ENCODE assay signal across 9 mouse cellular contexts in the genomic region with DNA sequence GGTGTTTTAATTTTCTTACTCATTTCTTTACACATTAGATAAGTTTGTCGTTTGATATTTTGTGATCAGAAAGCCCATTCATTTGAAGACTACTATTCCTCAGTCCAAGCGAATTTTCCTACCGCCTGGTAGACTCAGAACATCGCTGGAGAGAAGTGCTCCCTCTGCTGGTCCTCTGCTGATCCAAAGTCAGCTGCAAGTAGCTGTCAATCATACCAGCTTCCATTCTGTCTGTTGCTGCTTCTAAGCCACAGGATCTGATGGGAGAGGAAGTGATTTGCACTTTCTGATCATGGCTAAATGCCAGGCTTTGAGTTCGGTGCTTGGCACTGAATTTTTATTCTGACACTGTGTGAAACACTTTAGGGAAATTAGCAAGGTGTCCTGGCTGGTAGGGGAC. TPM values are rescaled to one million over a fixed set of nuclear protein-coding genes. Genes with fewer than 3 reads are reported as not detected.
A peak's percentile ranks its signal among the peaks of the same experiment; 100 is the strongest.
DNase-seq lines count a peak whose midpoint lies in the region; ATAC-seq and TF ChIP-seq lines count a peak whose summit lies in the region.
"Had no signal": no experiment of that assay in that cellular context is flagged by ENCODE, and none has a peak within 500 bp of the region (broad histone marks: within the 10 kb centered on the region; RNA-seq: fewer than 3 reads in every experiment).

No protein-coding gene starts in this region.

- H3K27me3 ChIP-seq in hindbrain, embryonic 10.5 days (ENCODE audit: insufficient read depth, poor library complexity, severe bottlenecking) = no peaks in the 10 kb centered on the region
- H3K27me3 ChIP-seq in hindbrain, embryonic 12.5 days = no peaks in the 10 kb centered on the region
- H3K27me3 ChIP-seq in midbrain, postnatal 0 days (ENCODE audit: insufficient read depth, low read length) = no peaks in the 10 kb centered on the region
- H3K27me3 ChIP-seq in splenic B cell, adult 2 months (ENCODE audit: control insufficient read depth, insufficient read depth, low read length, poor library complexity, severe bottlenecking) = no peaks in the 10 kb centered on the region
- H3K27me3 ChIP-seq: neural tube, embryonic 13.5 days had no signal

- peaks cover 5% of the 10 kb centered on the region for H3K4me1 ChIP-seq in hindbrain, embryonic 10.5 days (replicated peaks)
- peaks cover 4% of the 10 kb centered on the region for H3K4me1 ChIP-seq in hindbrain, embryonic 12.5 days
- no peaks in the 10 kb centered on the region for H3K4me1 ChIP-seq in midbrain, postnatal 0 days (ENCODE audit: insufficient read depth, low read length)

- H3K9me3 ChIP-seq in hindbrain, embryonic 10.5 days = no peaks in the 10 kb centered on the region
- no peaks in the 10 kb centered on the region for H3K9me3 ChIP-seq in hindbrain, embryonic 12.5 days (replicated peaks)
- H3K9me3 ChIP-seq in midbrain, postnatal 0 days (ENCODE audit: low read length) = no peaks in the 10 kb centered on the region
- H3K9me3 ChIP-seq: neural tube, embryonic 13.5 days had no signal

- no peak for ATAC-seq in hindbrain, embryonic 12.5 days (ENCODE audit: low FRiP score)
- no peak for ATAC-seq in midbrain, postnatal 0 days (ENCODE audit: low FRiP score)

- H3K4me3 ChIP-seq in hindbrain, embryonic 10.5 days = no peak overlapping the region
- H3K4me3 ChIP-seq in hindbrain, embryonic 12.5 days = no peak overlapping the region
- no peak overlapping the region for H3K4me3 ChIP-seq in midbrain, postnatal 0 days (ENCODE audit: low read depth, low read length)
- H3K4me3 ChIP-seq: neural tube, embryonic 13.5 days had no signal

- H3K9ac ChIP-seq in hindbrain, embryonic 12.5 days = no peak overlapping the region
- H3K9ac ChIP-seq in midbrain, postnatal 0 days (replicated peaks; ENCODE audit: low read length, poor library complexity, severe bottlenecking) = no peak overlapping the region
- H3K9ac ChIP-seq: neural tube, embryonic 13.5 days had no signal

- H3K4me2 ChIP-seq in hindbrain, embryonic 12.5 days (replicated peaks) = no peak overlapping the region
- no peak overlapping the region for H3K4me2 ChIP-seq in midbrain, postnatal 0 days (ENCODE audit: low read depth, low read length, poor library complexity, severe bottlenecking)
- H3K4me2 ChIP-seq: neural tube, embryonic 13.5 days had no signal

- DNase-seq in hindbrain, embryonic 10.5 days (ENCODE audit: low spot score) = peak; percentile 59
- peak; percentile 27 for DNase-seq in Muller cell, postnatal 12 days (ENCODE audit: inconsistent ontology term)
- DNase-seq in cerebellum, adult 8-10 months = peak; percentile 28
- DNase-seq in gastrocnemius, postnatal 25 days = peak; percentile 40
- DNase-seq in layer of hippocampus, postnatal 14 days (ENCODE audit: low spot score in 2 of 2) = peak; percentile 57 to 78
- peak; percentile 83 for DNase-seq in midbrain, postnatal 0 days (ENCODE audit: low spot score)
- DNase-seq in splenic B cell, adult 2 months (ENCODE audit: low read depth, low spot score) = peak; percentile 73

- H3K27ac ChIP-seq in hindbrain, embryonic 10.5 days = no peak overlapping the region
- no peak overlapping the region for H3K27ac ChIP-seq in hindbrain, embryonic 12.5 days
- H3K27ac ChIP-seq in midbrain, postnatal 0 days (ENCODE audit: low read depth, low read length) = no peak overlapping the region
- H3K27ac ChIP-seq: neural tube, embryonic 13.5 days had no signal

- WGBS in hindbrain, embryonic 10.5 days = 20% methylated on average over 5 of the region's 5 CpGs
- WGBS in hindbrain, embryonic 12.5 days = 11% methylated on average over 5 of the region's 5 CpGs
- 15% methylated on average over 5 of the region's 5 CpGs for WGBS in midbrain, postnatal 0 days

- peak; percentile 92 for TF ChIP-seq CTCF in midbrain, postnatal 0 days (IDR thresholded peaks at IDR 0.05)

- no peaks in the 10 kb centered on the region for H3K36me3 ChIP-seq in hindbrain, embryonic 10.5 days
- no peaks in the 10 kb centered on the region for H3K36me3 ChIP-seq in hindbrain, embryonic 12.5 days
- no peaks in the 10 kb centered on the region for H3K36me3 ChIP-seq in midbrain, postnatal 0 days (ENCODE audit: insufficient read depth, low read length)
- no peaks in the 10 kb centered on the region for H3K36me3 ChIP-seq in splenic B cell, adult 2 months (ENCODE audit: control insufficient read depth, insufficient read depth, low read length, poor library complexity, severe bottlenecking)
- H3K36me3 ChIP-seq: neural tube, embryonic 13.5 days had no signal

RNA-seq across cellular contexts. Expression of a gene that starts 4.1 kb away (rescaled TPM):
- 48.0 and 53.4 TPM in 2 replicates for polyA plus RNA-seq in hindbrain, embryonic 10.5 days (2016; fragmentation: Nextera tagmentation; extraction: Ambion mirVana)
- 40.4 and 43.1 TPM in 2 replicates for polyA plus RNA-seq in hindbrain, embryonic 12.5 days (2016; fragmentation: Nextera tagmentation; extraction: Ambion mirVana)
- total RNA-seq in gastrocnemius, postnatal 25 days (2021) = 1 to 10 TPM; 8.0 to 8.3 TPM
- 10 to 100 TPM; 15.0 to 15.9 TPM for total RNA-seq in layer of hippocampus, postnatal 14 days (2021)
- total RNA-seq in midbrain, postnatal 0 days (2014; rRNA removed) = 11.7 and 14.2 TPM in 2 replicates
- 16.7 and 17.6 TPM in 2 replicates for polyA plus RNA-seq in midbrain, postnatal 0 days (2015; fragmentation: Nextera tagmentation; extraction: Ambion mirVana)

RNA-seq across cellular contexts. Expression of a gene that starts 29.7 kb away (rescaled TPM):
- polyA plus RNA-seq in hindbrain, embryonic 10.5 days (2016; fragmentation: Nextera tagmentation; extraction: Ambion mirVana) = 0.57 and 0.81 TPM in 2 replicates
- polyA plus RNA-seq in hindbrain, embryonic 12.5 days (2016; fragmentation: Nextera tagmentation; extraction: Ambion mirVana) = 1.5 and 2.9 TPM in 2 replicates
- under 1 TPM; 0.24 to 0.82 TPM for total RNA-seq in gastrocnemius, postnatal 25 days (2021)
- 1 to 10 TPM in 1 of 2 experiments, under 1 TPM in 1; 0.65 to 1.3 TPM for total RNA-seq in layer of hippocampus, postnatal 14 days (2021)
- total RNA-seq in midbrain, postnatal 0 days (2014; rRNA removed) = 0.22 and 0.80 TPM in 2 replicates
- 0.25 and 0.46 TPM in 2 replicates for polyA plus RNA-seq in midbrain, postnatal 0 days (2015; fragmentation: Nextera tagmentation; extraction: Ambion mirVana)

Comparison
In these comparisons a context has a peak if more than half of its experiments do, and no peak if none do; other contexts are left out.
1. DNase-seq: peak in every context shown above with its lines; median percentile 83 in midbrain, postnatal 0 days; 73 in splenic B cell, adult 2 months; 68 in layer of hippocampus, postnatal 14 days; 59 in hindbrain, embryonic 10.5 days; 40 in gastrocnemius, postnatal 25 days; 28 in cerebellum, adult 8-10 months; 27 in Muller cell, postnatal 12 days.